Mouse (Mus musculus) frontal cortex, postnatal 36 days (tissue): Measurements from ENCODE around the gene Tas1r1.

Experiments used
- DNase-seq, 2 experiments: peaks; one replicate each; pipeline ENCODE4 v3.0.0; 2022; ENCODE audit warnings: low spot score in 2 of 2

Gene Tas1r1

GRCm38 (mm10) chr4:152038225-152038984 is at the start of gene Tas1r1:
TSS of gene Tas1r1 (minus strand) at chr4:152038568.
- DNase-seq, result no peak

DNA sequence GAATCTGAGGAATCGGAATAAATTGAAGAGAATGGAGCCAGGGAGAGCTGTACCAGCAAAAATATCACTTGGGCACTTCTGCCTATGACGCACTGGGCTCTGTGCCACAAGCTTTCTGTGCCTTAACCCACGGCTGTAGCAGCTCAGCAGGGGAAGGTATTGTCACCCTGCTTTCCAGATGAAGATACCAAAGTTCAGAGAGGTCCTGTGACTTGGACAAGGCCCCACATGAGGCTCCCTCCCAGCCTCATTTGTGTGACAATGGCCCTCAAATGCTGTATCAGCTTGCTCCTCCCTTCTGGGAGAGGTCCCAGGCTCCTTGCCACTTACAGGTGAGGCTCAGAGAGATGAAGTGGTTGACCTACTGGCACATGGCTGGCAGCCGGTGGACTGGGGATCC is 49.8 kb upstream of the Tas1r1 start:
- DNase-seq, result peak in 1 of 2 experiments; percentile 76

DNA sequence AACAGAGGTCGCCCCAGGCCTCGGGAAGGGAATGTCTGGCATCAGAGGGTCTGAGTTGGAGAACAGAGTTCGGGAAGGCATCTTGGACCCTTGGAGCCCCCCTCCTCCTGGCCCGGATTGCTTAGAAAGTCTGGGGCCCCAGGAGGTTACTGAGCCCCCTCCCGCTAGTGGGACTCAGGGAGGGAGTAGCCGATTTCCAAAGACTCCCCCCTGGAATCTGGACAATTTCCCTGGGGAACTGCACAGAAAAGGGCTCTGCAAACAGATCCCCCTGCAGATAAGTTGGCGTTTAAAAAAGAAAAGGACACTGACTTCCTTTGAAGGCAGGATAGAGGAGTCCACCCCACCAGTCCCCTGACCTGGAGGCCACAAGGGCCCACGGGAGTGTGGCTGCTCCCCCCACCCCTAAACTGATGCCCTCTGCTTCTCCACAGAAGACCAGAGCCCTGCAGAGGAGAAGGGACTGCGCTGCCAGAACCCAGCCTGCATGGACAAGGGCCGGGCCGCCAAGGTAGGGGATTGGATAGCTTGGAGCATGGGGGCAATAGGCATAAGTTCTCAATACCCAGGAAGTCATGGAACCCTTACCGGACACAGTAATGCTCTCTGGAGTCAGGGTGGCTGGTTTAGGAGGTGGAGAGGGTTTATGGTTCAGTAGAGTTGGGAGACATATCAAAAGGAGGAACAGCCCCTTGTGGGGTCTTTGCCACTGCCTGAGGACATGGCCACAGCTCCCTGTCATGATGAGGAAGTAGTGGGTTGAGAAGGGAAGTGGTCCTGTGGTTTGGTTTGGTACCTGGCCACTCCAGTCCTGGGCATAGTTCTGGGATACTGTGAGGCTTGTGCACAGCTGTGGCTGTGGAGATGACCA is 49.1 kb upstream of the Tas1r1 start:
- DNase-seq, result no peak

GRCm38 (mm10) chr4:152086505-152087210 is 48.3 kb upstream of the Tas1r1 start:
- DNase-seq, result peak in 1 of 2 experiments; percentile 46

- no peak for DNase-seq
Observed at GRCm38 (mm10) chr4:152084616-152085015, 46.2 kb upstream of the Tas1r1 start.

- no peak for DNase-seq
Observed at GRCm38 (mm10) chr4:152083611-152084220, 45.3 kb upstream of the Tas1r1 start.

GRCm38 (mm10) chr4:152079931-152080330 is 41.6 kb upstream of the Tas1r1 start:
- no peak for DNase-seq

GRCm38 (mm10) chr4:152079261-152079660 is 40.9 kb upstream of the Tas1r1 start:
- no peak for DNase-seq

GRCm38 (mm10) chr4:152078105-152078530 is 39.8 kb upstream of the Tas1r1 start:
- DNase-seq, result no peak

DNA sequence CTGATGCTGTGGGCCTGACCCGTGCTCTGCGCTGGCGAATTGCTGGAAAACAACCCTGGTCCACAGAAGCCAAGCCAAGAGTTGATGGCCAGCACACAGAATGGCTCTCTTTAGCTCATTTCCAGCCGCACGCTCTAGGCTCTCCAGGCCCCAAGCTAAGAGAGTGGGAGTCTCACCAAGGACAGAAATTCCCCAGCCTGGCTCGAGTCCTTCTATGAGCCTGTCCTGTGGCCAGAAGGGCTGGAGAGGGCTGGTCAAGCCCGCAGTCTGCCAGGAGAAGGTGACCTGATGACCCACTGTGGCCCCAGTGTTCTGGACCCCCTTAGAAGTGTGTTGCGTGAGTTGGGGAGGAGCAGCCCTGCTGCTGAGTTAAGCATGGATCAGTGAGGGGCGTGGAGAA is 38.8 kb upstream of the Tas1r1 start:
- DNase-seq, result no peak

GRCm38 (mm10) chr4:152074548-152074947 is 36.2 kb upstream of the Tas1r1 start:
- no peak for DNase-seq

- no peak for DNase-seq
Observed at GRCm38 (mm10) chr4:152073715-152074114, 35.3 kb upstream of the Tas1r1 start.

DNA sequence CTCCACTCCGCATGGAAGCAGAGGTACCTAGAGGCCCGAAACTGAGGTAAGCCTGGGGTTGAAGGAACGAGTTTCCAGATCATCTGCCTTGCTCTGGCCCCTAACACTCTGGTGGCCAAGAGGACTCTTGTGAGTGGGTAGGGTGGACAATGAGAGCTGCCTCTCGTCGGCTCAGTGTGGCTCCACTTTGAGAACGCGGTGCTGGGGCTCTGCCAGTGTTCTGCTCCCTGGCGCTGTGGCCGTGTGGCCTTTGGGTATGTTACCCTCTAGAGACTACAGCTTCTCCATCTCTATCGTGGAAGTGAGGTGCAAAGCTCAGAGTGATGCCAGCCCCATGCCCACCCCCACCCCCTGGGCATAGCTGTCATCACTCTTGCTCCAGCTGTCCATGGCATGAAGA is 34.3 kb upstream of the Tas1r1 start:
- no peak for DNase-seq

DNA sequence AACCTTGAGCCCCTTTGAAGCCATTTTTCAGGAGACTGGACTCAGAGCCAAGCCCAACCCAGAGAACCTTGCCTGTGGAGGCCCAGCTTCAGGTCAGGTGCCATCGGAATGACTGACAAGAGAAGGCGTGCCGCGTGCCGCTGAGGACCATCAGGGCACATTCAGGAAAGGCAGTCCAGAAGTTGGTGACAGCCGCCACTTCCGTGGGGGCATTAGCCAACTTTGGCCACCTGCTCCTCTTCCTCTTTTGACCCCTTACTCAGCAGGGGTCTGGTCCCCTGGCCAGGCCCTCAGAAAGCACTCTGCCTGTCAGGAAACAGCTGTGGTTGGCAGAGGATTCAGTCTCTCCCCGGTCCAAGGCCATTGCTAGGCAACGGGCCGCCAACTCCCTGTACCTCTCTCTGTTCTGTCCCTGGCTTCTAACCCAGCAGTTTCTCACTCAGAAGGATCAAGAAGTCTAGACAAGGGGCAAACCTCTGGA is 33.8 kb upstream of the Tas1r1 start, which contains the start of gene Plekhg5:
Gene Plekhg5, plus strand, starts transcription at position 378 of the 481 bp plus-strand sequence.
- DNase-seq, result peak in 1 of 2 experiments; percentile 26

DNA sequence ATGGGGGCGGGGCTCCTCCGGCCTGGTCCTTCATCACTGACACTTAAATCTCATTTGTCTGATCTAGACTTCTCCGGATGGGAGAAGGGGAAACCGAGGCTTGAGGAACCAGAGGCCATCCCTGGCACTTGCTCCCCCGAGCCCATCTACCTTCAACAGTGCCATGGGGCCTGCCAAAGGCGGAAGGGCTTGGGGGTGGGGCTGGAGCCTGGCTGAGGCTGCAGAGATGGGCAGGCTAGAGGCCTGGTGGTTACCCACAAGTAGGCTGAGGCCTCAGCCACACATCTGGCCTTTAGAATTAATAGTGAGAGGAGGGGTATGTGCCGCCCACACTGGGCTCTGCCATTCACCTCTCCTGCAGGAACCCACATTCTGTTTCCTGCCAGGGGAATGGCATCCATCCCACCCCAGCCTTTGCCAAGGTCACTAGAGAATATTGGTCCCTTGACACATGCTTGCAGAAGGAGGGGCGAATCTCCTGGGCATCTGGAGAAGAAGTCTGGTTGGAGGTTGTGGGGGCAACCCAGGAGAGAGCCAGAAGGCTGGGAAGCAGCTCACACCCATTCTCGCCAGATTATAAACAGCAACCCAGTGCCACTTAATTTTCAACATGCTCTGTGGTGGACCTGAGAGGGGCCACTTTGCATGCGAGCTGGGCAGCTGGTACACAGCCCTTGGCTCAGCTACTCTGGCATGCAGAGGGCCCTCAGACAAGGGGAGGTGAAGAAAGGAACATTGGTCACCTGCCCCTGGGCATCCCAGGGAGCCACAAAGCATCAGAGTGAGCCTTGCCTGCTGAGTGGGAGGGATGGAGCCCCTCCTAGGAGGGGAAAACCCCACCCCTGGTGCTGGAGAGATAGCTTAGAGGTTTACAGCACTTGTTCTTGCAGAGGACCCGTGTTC is 32.4 kb upstream of the Tas1r1 start:
- no peak for DNase-seq

DNA sequence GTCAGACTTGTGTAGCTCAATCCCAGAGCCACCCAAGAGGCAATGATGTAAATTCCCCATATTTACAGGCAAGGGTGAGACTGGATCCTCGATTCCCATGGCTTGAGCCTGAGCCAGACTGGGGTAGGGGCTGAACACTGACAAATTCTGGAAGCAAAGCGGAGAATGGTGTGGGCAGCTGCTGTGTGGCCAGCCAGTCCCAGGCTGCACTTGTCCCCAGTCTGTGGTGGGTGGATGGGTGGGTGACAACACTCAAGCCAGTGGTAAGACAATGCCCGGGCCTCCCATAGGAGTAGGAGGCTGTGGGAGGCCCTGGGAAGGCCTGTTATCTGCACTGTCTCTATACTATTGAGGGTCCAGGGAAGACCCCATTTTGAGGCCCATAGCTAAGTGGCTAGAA is 30.9 kb upstream of the Tas1r1 start:
- DNase-seq, result no peak

DNA sequence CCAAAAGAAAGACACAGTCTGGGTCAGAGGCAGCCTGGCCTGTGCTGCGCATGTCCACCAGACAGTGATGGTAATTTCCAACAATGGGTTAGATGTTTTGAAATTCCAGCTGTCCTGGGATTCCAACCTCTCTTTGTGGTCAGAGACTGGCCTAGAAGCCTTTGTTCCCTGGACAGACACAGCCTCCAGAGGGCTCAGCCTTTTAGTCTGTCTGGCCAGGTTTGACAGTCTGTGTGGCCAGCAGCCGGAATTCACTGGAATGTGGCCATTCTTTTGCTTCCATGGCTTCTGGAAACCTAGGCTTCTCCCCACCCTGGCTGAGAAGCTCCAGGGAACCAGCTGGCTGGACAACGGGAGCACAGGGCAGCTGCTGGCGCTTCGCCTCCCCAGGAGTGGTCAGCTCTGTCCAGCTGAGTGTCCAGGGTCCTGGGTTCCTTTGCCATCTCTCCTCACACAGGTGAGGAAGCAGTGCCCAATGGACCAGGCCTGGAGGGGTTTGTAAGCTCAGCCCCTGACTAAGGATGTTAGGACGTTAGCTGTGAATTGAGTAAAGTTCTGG is 29.9 kb upstream of the Tas1r1 start:
- no peak for DNase-seq

DNA sequence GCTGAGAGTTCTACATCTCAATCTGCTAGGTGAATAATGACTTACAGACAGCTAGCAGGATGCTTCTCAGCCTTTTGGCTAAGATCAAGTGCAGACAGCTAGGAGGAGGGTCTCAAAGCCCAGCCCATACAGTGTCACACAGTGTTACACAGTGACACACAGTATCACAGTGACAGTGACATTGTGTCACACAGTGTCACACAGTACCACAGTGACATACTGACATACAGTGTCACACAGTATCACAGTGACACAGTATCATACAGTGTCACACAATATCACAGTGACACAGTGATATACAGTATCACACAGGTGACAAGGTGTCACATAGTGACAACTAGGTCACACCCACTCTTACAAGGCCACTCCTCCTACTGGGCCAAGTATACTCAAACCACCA is 28.9 kb upstream of the Tas1r1 start:
- DNase-seq, result no peak

- DNase-seq, result peak in 1 of 2 experiments; percentile 28
Observed at GRCm38 (mm10) chr4:152062390-152063110, 24.2 kb upstream of the Tas1r1 start.
